Mouse (Mus musculus): Measurements from ENCODE around the gene Map4k4.
A peak's percentile ranks its signal among the peaks of the same experiment; 100 is the strongest.

Map4k4 gene

DNA sequence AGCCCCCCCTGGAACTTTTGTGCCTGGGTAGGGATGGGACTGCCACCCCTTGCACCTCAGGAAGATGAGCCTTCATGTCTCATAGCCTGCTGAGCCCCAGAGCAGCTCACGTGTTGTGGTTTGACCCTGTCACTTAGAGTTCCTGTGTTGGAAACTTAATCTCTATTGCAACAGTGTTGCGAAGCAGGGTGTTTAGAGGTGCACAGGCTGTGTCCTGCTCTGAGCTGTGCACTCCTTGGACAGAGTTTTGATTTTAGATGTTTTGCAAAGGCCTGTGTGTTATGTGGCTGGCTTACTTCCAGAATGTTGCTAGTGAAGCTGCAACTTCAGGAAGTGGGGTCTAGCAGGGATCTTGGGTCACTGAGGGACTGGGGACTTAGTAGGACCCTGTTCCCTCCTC, 4.1 kb upstream of the Map4k4 start:
- no peak for DNase-seq (ENCODE audit: extremely low read depth, low read depth, low spot score)

- no peak for DNase-seq (ENCODE audit: extremely low read depth, low read depth, low spot score)
Observed at GRCm38 (mm10) chr1:39898686-39899085, 2.0 kb upstream of the Map4k4 start.

DNA sequence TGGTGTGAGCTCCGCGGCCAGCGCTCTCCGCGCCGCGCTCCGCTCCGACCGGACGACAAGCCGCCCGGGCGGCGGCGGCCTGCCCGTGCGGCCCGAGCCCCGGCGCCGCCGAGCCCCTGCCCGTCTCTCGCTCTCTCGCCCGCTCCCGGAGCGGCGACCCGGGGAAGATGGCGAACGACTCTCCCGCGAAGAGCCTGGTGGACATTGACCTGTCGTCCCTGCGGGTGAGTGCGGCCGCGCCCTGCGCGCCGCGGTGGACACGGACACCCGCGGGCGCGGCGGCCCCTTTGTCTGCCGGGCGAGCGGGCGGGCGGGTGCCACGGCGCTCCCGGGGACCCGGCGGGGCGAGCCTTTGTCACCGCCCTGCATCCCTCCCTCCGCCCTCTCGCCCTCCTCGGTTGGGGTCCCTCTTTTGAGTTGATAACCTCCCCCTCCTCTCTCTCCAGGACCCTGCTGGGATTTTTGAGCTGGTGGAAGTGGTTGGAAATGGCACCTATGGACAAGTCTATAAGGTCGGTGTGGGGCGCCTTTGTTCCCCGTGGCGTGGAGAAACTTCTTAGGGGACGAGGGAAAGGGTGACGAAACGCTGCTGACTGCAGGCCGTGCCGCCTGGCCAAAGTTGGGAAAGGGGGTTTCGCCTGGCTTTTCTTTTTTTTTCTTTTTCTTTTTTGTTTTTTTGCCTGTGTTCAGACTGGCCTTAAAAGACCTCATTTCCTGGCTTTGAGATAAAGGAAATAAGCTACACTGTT, 524 bp downstream of the Map4k4 start:
- no peak for DNase-seq (ENCODE audit: extremely low read depth, low read depth, low spot score)

- no peak for DNase-seq (ENCODE audit: extremely low read depth, low read depth, low spot score)
Observed at GRCm38 (mm10) chr1:39901851-39902703, 1.4 kb downstream of the Map4k4 start.

GRCm38 (mm10) chr1:39902704-39903151, 2.0 kb downstream of the Map4k4 start:
- DNase-seq (ENCODE audit: extremely low read depth, low read depth, low spot score) = no peak

GRCm38 (mm10) chr1:39904720-39905119, 4.0 kb downstream of the Map4k4 start:
- DNase-seq (ENCODE audit: extremely low read depth, low read depth, low spot score) = no peak

GRCm38 (mm10) chr1:39906921-39907320, 6.2 kb downstream of the Map4k4 start:
- DNase-seq (ENCODE audit: extremely low read depth, low read depth, low spot score) = peak; percentile 98

DNA sequence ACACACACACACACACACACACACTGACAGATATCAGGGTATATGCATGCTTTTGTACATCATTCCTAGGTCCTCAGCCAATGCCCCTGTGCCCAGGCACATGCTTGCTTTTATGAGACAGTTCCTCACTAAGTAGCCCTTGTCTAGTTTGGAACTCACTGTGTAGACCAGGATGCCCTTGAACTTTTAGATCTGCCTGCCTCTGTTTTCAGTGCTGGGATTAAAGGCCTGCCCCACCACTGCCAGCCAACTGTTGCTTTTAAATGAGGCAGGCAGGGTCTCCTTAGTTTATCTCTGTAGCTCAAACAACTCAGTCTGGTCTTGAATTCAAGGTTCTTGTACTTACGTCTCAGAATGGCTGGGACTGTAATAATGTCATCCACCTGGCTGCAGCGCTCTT, 8.3 kb downstream of the Map4k4 start:
- DNase-seq (ENCODE audit: extremely low read depth, low read depth, low spot score) = no peak

- no peak for DNase-seq (ENCODE audit: extremely low read depth, low read depth, low spot score)
Observed at GRCm38 (mm10) chr1:39911446-39911845, 10.7 kb downstream of the Map4k4 start.

DNA sequence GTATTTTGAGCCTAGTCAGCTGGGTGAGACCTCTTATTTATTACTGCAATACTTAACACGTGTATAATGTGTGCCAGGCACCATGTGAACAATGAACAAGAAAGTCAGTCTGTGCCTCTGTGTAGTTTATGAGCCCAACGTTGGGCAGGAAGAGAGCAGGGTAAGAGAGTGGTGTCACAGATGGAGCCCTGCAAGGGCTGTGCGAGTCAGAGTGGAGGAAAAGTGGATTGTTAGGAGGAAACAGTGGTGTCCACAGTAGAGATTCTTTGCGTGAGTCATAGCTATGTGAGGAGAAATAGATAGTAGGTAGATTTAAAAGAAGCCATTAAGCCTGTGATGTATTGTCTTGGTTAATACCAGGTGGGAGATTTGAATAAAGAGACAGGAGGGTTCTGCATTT, 12.5 kb downstream of the Map4k4 start:
- DNase-seq (ENCODE audit: extremely low read depth, low read depth, low spot score) = no peak

GRCm38 (mm10) chr1:39916144-39916543, 15.4 kb downstream of the Map4k4 start:
- no peak for DNase-seq (ENCODE audit: extremely low read depth, low read depth, low spot score)

GRCm38 (mm10) chr1:39917855-39918516, 17.3 kb downstream of the Map4k4 start:
- peak; percentile 87 for DNase-seq (ENCODE audit: extremely low read depth, low read depth, low spot score)

- DNase-seq (ENCODE audit: extremely low read depth, low read depth, low spot score) = no peak
Observed at GRCm38 (mm10) chr1:39918517-39919115, 17.9 kb downstream of the Map4k4 start.

DNA sequence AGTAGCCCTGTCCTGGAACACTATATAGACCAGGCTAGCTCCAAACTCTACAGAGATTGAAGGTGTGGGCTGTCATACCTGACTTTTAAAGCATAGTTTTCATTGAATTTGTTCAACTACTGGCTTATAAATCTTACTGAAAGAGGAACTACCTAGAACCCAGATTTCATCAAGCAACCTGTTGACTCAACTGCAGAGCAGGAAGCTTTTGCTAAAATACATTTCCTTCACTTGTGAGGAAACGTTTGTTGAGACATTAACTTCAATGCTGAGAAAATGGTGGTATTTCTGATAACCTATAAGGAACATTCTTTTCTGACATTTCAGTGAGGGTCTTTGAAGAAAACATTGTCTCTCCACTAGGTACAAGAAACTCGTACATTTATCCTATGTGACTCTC, 19.9 kb downstream of the Map4k4 start:
- no peak for DNase-seq (ENCODE audit: extremely low read depth, low read depth, low spot score)

DNA sequence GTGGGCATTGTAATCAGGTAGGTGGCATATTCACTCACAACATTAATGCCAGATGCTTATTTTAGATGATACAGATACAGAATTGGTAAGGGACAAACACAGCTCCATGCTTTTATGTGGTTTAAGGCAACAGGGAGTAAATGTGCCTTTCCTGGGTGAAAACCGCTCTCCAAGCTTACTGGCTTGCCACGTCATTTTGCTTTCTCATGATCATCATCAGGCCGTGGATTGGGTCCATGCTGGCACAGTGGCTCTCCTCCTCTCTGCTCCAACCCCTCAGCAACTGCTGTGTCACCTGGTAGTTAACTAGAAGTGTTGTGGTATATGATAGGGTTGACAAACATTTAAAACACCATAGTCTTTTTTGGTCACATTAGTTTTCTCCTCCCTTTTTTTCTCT, 21.3 kb downstream of the Map4k4 start:
- no peak for DNase-seq (ENCODE audit: extremely low read depth, low read depth, low spot score)

DNA sequence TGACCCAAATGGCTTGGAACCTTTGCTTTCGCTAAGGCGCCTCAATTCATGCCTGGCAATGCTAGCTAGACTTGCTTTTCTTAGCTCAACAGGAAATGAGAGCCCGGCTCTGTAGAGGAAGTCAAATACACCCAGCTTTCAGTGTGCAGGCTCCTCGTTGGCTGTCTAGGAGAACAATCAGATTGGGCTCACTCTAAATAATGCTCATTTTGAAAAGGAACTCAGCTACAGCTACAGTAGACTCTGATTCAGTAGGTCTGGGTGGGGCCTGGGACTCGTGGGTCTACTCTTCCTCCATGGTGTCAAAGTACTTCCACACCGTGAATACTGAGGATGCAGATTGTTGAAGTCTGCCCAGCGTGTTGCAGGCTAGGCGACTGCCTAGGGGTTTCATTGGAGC, 22.0 kb downstream of the Map4k4 start:
- no peak for DNase-seq (ENCODE audit: extremely low read depth, low read depth, low spot score)

- no peak for DNase-seq (ENCODE audit: extremely low read depth, low read depth, low spot score)
Observed at GRCm38 (mm10) chr1:39923395-39924337, 23.0 kb downstream of the Map4k4 start.

DNA sequence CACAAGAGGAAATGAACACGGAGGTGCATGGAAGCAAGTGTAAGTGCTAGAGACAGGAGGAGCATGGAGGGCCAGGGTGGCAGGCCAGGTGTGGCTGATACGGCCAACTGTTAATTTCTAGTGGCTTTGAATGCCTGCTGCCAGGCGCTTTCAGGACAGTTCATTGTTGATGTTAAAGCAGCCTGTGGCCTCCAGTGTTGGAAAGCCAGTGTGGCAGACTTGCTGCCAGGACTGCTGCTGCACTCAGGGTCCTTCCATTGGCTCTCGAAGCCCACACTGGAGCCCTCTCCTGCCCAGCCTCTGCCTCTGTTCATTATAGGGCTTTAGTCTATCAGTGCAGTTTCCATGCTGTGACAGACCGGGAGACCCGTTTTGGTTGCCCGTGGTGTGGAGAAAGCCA, 30.3 kb downstream of the Map4k4 start:
- no peak for DNase-seq (ENCODE audit: extremely low read depth, low read depth, low spot score)

GRCm38 (mm10) chr1:39932216-39932739, 31.6 kb downstream of the Map4k4 start:
- DNase-seq (ENCODE audit: extremely low read depth, low read depth, low spot score) = peak; percentile 97

DNA sequence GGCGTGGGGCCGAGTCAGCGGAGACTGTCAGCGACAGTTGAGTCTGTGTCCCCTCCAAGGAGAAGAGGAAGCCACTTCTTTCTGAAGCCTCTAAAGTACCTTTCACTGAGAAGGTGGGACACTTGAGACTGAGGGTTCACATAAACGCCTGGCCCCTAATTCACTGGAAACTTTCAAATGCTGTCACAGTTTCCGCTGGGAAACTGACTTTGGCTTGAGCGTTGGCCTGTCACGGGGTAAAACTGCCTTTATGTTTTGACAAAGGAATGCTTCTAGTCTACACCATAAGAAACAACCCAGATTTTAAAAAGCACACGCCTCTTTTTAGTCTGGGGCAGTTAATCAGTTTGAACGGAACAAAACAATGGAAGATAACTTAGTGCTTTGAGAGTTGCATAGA, 32.2 kb downstream of the Map4k4 start:
- DNase-seq (ENCODE audit: extremely low read depth, low read depth, low spot score) = no peak
